Mouse (Mus musculus) kidney, embryonic 16.5 days (tissue): Measurements from ENCODE around the gene Lim2. TPM values are rescaled to one million over a fixed set of nuclear protein-coding genes. Genes with fewer than 3 reads are reported as not detected.

Experiments
- ATAC-seq: fragments of 200-750 bp; cut with Nextera tagmentation; 2 replicates; pipeline ENCODE4 v1.8.0; 2017; ENCODE audit warnings: moderate TSS enrichment; ENCODE audit not compliant: low FRiP score, low TSS enrichment
- H3K27ac ChIP-seq: fragments of 300-500 bp; sonication (generic); 2 replicates; pipeline ENCODE4 v1.5.1; 2014; ENCODE audit warnings: low read length
- H3K27me3 ChIP-seq: fragments of 300-500 bp; sonication (generic); 2 replicates; pipeline ENCODE4 v1.6.1; 2014; ENCODE audit warnings: low read length, control low read depth, mixed read lengths; ENCODE audit not compliant: insufficient read depth
- H3K36me3 ChIP-seq: fragments of 300-500 bp; sonication (generic); 2 replicates; pipeline ENCODE4 v1.6.1; 2014; ENCODE audit warnings: low read length, control low read depth, mixed read lengths; ENCODE audit not compliant: insufficient read depth
- H3K4me1 ChIP-seq: fragments of 300-500 bp; sonication (generic); 2 replicates; pipeline ENCODE4 v1.6.1; 2014; ENCODE audit warnings: low read length, control low read depth, mixed read lengths; ENCODE audit not compliant: insufficient read depth
- H3K4me2 ChIP-seq: fragments of 300-500 bp; sonication (generic); replicated peaks from 2 replicates; pipeline ENCODE4 v1.6.1; 2014; ENCODE audit warnings: low read depth, low read length
- H3K4me3 ChIP-seq: fragments of 300-500 bp; sonication (generic); 2 replicates; pipeline ENCODE4 v1.5.1; 2014; ENCODE audit warnings: mild to moderate bottlenecking, low read length
- H3K9ac ChIP-seq: fragments of 300-500 bp; sonication (generic); replicated peaks from 2 replicates; pipeline ENCODE4 v1.6.1; 2014; ENCODE audit warnings: low read length
- H3K9me3 ChIP-seq: fragments of 300-500 bp; sonication (generic); 2 replicates; pipeline ENCODE4 v1.6.1; 2016; ENCODE audit warnings: low read length, control low read depth
- WGBS: fragments of 180-500 bp; shearing (Covaris S2); extraction: QIAGEN DNeasy Blood & Tissue Kit; methylation state at CpG from one replicate; pipeline ENCODE4 v1.1.7; 2014; 5-methylcytosine and 5-hydroxymethylcytosine counted together
- polyA plus RNA-seq: library from polyadenylated mRNA; unstranded; fragments of >200 nt; fragmentation: Nextera tagmentation; extraction: Ambion mirVana; gene quantifications from 2 replicates; pipeline ENCODE4 v1.2.1, GENCODE M21; 2015

Gene Lim2
- polyA plus RNA-seq, 1 experiment from 2014 or later: not detected

DNA sequence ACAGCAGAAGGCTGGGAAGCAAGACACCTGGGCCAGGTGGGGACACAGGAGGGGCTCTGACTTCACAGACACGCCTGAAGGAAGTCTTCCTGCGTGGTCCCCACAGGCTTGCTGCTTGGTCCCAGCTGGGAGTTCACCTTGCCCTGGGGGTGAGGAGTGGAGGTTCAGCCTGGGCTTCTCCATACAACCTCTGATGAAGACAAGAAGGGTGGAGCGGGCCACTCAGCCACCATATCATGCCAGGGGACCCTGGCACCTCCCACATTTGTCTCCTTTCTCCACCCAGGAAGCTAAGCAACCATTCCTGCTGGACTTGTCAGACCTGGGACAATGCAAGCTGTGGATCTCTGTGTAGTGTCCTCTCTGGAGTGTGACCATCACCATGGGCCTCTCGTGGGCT lies 35.4 kb downstream of the Lim2 start, which contains the start of gene Vsig10l:
TSS of gene Vsig10l (plus strand) at position 301 of the 400 bp plus-strand sequence.
- Histone ChIP-seq H3K4me1 (peaks cover 11% of the 10 kb centered on the region), H3K27ac (no peak within 1 kb of the TSS), H3K4me2 (no peak within 1 kb of the TSS), H3K9ac (no peak within 1 kb of the TSS), H3K4me3 (no peak within 1 kb of the TSS), H3K9me3 (no peaks in the 10 kb centered on the region), H3K36me3 (peaks cover 3% of the 10 kb centered on the region; the same call in 1 of the 2 replicates), H3K27me3 (0 out of 2 replicates have a peak, but pooled peaks cover 3% of the 10 kb centered on the region)
- 61% methylated on average over 4 of the region's 4 CpGs for WGBS
- no peak for ATAC-seq

GRCm38 (mm10) chr7:43463976-43464375 lies 36.5 kb downstream of the Lim2 start:
- H3K9ac ChIP-seq: no peak overlapping the region
- H3K4me2 ChIP-seq: no peak overlapping the region
- H3K4me3 ChIP-seq: no peak overlapping the region
- 0 out of 2 replicates have a peak, but pooled peaks cover 3% of the 10 kb centered on the region for H3K27me3 ChIP-seq
- no peak overlapping the region for H3K27ac ChIP-seq
- H3K36me3 ChIP-seq: no peaks in the 10 kb centered on the region
- peaks cover 11% of the 10 kb centered on the region for H3K4me1 ChIP-seq
- WGBS: 74% methylated on average over 7 of the region's 7 CpGs
- no peak for ATAC-seq
- H3K9me3 ChIP-seq: no peaks in the 10 kb centered on the region

GRCm38 (mm10) chr7:43464864-43465343 lies 37.4 kb downstream of the Lim2 start:
- Histone ChIP-seq H3K27ac (no peak overlapping the region), H3K36me3 (no peaks in the 10 kb centered on the region), H3K4me3 (peak overlapping the region; percentile 58), H3K4me1 (peaks cover 11% of the 10 kb centered on the region), H3K27me3 (0 out of 2 replicates have a peak, but pooled peaks cover 3% of the 10 kb centered on the region), H3K4me2 (peak overlapping the region; percentile 92), H3K9me3 (no peaks in the 10 kb centered on the region), H3K9ac (peak overlapping the region; percentile 64)
- WGBS: 6% methylated on average over 35 of the region's 35 CpGs
- ATAC-seq: peak; percentile 11; the same call in 1 of the 2 replicates

- ATAC-seq: peak; percentile 91
- 0 out of 2 replicates have a peak, but pooled peaks cover 3% of the 10 kb centered on the region for H3K27me3 ChIP-seq
- no peaks in the 10 kb centered on the region for H3K9me3 ChIP-seq
- peak overlapping the region; percentile 58 for H3K4me3 ChIP-seq
- WGBS: under 1% methylated on average over 33 of the region's 33 CpGs
- peaks cover 11% of the 10 kb centered on the region for H3K4me1 ChIP-seq
- peak overlapping the region; percentile 92 for H3K4me2 ChIP-seq
- peak overlapping the region; percentile 64 for H3K9ac ChIP-seq
- no peaks in the 10 kb centered on the region for H3K36me3 ChIP-seq
- H3K27ac ChIP-seq: 0 out of 2 replicates have a peak overlapping the region, but pooled peaks have one; percentile 38
Observed at GRCm38 (mm10) chr7:43465344-43466098, 38.1 kb downstream of the Lim2 start.

DNA sequence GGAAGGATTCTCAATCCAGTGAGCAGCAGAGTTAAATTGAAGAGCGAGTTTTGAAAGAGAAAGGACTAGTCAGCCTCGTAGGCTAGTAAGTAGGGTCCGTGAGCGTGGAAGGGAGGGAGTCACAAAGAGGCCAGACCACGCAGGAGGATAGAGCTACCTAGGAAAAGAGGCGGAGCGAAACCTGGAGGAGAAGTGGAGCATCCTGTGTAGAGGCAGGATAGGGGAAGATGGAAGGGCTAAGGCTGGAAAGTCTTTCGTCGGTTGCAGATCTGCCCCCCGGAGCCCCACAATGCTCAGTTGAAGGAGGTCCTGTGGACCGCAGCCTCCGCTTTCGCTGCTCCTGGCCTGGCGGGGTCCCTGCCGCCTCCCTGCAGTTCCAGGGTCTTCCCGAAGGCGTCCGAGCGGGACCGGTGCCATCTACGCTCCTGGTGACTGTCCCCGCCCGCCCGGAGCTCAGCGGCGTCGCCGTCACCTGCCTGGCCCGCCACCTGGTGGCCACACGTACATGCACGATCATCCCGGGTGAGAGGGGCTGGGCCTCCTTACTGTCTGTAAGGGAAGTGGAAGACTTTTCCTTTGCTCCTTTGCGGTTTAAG lies 38.7 kb downstream of the Lim2 start:
- WGBS: under 1% methylated on average over 32 of the region's 33 CpGs
- peak overlapping the region; percentile 64 for H3K9ac ChIP-seq
- H3K27me3 ChIP-seq: 0 out of 2 replicates have a peak, but pooled peaks cover 3% of the 10 kb centered on the region
- H3K9me3 ChIP-seq: no peaks in the 10 kb centered on the region
- H3K4me1 ChIP-seq: peaks cover 11% of the 10 kb centered on the region
- H3K36me3 ChIP-seq: no peaks in the 10 kb centered on the region
- H3K27ac ChIP-seq: 0 out of 2 replicates have a peak overlapping the region, but pooled peaks have one; percentile 63
- H3K4me3 ChIP-seq: peak overlapping the region; percentile 58
- ATAC-seq: peak; percentile 58
- peak overlapping the region; percentile 92 for H3K4me2 ChIP-seq

- ATAC-seq: no peak
- H3K4me2 ChIP-seq: no peak overlapping the region
- 47% methylated on average over 8 of the region's 8 CpGs for WGBS
Observed at GRCm38 (mm10) chr7:43470373-43470772, 42.9 kb downstream of the Lim2 start.

DNA sequence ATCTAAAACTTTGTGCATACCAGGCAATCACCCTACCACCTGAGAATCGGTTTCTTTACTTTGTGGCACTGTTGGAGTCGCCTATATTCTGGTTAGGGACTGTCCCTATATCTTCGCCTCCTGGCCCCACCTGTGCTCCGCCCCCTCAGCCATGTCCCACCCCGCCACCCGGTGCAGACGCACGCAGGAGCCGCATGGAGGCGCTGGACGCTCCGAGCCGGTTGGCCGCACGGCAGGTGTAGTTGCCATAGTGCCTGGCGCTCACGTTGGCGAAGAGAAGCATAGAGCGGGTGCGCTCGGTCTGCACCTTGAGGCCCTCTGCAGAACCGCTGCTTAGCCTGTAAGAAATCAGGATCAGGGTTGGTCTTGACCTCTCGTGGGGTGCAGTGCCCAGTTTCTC lies 48.2 kb downstream of the Lim2 start:
- Histone ChIP-seq H3K4me2 (no peak overlapping the region), H3K4me3 (no peak overlapping the region), H3K27ac (no peak overlapping the region), H3K9me3 (no peaks in the 10 kb centered on the region), H3K9ac (no peak overlapping the region), H3K36me3 (no peaks in the 10 kb centered on the region), H3K4me1 (peaks cover 7% of the 10 kb centered on the region; the same call in 1 of the 2 replicates), H3K27me3 (peaks cover 39% of the 10 kb centered on the region)
- no peak for ATAC-seq
- 9% methylated on average over 23 of the region's 23 CpGs for WGBS

More at GRCm38 (mm10) chr7:43470373-43470772, 42.9 kb downstream of the Lim2 start:
- Histone ChIP-seq H3K27ac (no peak overlapping the region), H3K4me1 (peaks cover 7% of the 10 kb centered on the region), H3K9ac (no peak overlapping the region), H3K36me3 (no peaks in the 10 kb centered on the region), H3K4me3 (no peak overlapping the region), H3K27me3 (peaks cover 11% of the 10 kb centered on the region), H3K9me3 (no peaks in the 10 kb centered on the region)

DNA sequence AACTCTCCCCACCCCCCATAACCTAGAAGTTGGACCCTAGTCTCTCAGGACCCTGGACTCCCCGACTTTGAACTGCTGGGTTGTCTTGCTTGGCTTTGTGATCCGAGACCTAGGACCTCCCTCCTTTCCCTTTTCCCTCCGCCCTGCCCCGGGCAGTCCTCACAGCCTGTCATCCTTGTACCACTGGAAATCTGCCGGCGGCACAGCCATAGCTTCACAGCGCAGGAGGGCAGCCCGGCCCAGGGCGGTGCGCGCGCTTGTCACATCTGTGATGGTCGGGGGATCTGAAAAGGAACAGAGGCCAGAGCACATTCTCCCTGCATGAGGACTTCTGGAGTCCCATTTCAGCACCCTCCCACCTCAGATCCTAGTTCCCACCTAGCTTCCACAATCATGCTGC lies 48.9 kb downstream of the Lim2 start:
- Histone ChIP-seq H3K9me3 (no peaks in the 10 kb centered on the region), H3K27ac (no peak overlapping the region), H3K36me3 (no peaks in the 10 kb centered on the region), H3K4me2 (peak overlapping the region; percentile 18; the same call in 1 of the 2 replicates), H3K9ac (no peak overlapping the region), H3K4me3 (0 out of 2 replicates have a peak overlapping the region, but pooled peaks have one; percentile 11), H3K4me1 (peaks cover 7% of the 10 kb centered on the region; the same call in 1 of the 2 replicates), H3K27me3 (peaks cover 39% of the 10 kb centered on the region)
- ATAC-seq: peak; percentile 53; the same call in 1 of the 2 replicates
- WGBS: 4% methylated on average over 13 of the region's 13 CpGs

- Histone ChIP-seq H3K27ac (no peak overlapping the region), H3K36me3 (no peaks in the 10 kb centered on the region), H3K27me3 (peaks cover 20% of the 10 kb centered on the region), H3K9ac (no peak overlapping the region), H3K9me3 (no peaks in the 10 kb centered on the region), H3K4me1 (peaks cover 13% of the 10 kb centered on the region), H3K4me3 (no peak overlapping the region), H3K4me2 (no peak overlapping the region)
- 64% methylated on average over 3 of the region's 3 CpGs for WGBS
- no peak for ATAC-seq
Observed at GRCm38 (mm10) chr7:43481191-43481590, 53.7 kb downstream of the Lim2 start.
